ENCODE assay signal across 8 mouse cellular contexts in genomic region chr15:27659592-27660244, GRCm38 (mm10). TPM values are rescaled to one million over a fixed set of nuclear protein-coding genes. Genes with fewer than 3 reads are reported as not detected.
DNase-seq lines count a peak whose midpoint lies in the region; ATAC-seq and TF ChIP-seq lines count a peak whose summit lies in the region.

No protein-coding gene starts in this region.

- H3K27ac ChIP-seq in CH12.LX (ENCODE audit: insufficient read depth, low read depth), result no peak overlapping the region
- H3K27ac ChIP-seq in heart, postnatal 0 days (ENCODE audit: low read depth), result no peak overlapping the region
- no peak overlapping the region for H3K27ac ChIP-seq in liver, embryonic 13.5 days
- no peak overlapping the region for H3K27ac ChIP-seq in neural tube, embryonic 14.5 days (ENCODE audit: low read depth, low read length)
- H3K27ac ChIP-seq in testis, adult 2 months (ENCODE audit: control insufficient read depth, insufficient read depth, low read depth, low read length), result no peak overlapping the region

- peaks cover 0 to 6% of the 10 kb centered on the region in 2 experiments for H3K36me3 ChIP-seq in CH12.LX (replicated peaks in 1 of 2; ENCODE audit: control insufficient read depth in 1 of 2, insufficient read depth in 1 of 2, low read length in 1 of 2)
- no peaks in the 10 kb centered on the region for H3K36me3 ChIP-seq in heart, postnatal 0 days (replicated peaks; ENCODE audit: control insufficient read depth, insufficient read depth, low read length)
- 0 out of 2 replicates have a peak, but pooled peaks cover 8% of the 10 kb centered on the region for H3K36me3 ChIP-seq in liver, embryonic 13.5 days
- H3K36me3 ChIP-seq in neural tube, embryonic 14.5 days (ENCODE audit: control insufficient read depth, insufficient read depth, low read length), result no peaks in the 10 kb centered on the region
- no peaks in the 10 kb centered on the region for H3K36me3 ChIP-seq in testis, adult 2 months (ENCODE audit: control insufficient read depth, insufficient read depth, low read length)

- peak; percentile 87 for DNase-seq in CH12.LX (ENCODE audit: extremely low read depth)
- DNase-seq in brain, embryonic 14.5 days (ENCODE audit: low read depth), result peak; percentile 90
- DNase-seq in heart, postnatal 0 days (ENCODE audit: low spot score), result peak; percentile 78
- DNase-seq in kidney, postnatal 25 days, result peak; percentile 80 to 94
- peak; percentile 43 for DNase-seq in liver, embryonic 13.5 days

- dilution Hi-C loops in CH12.LX (cut with MboI; ENCODE audit: extremely low pct_ligation_motif_present, extremely low pct_unique_long_range_greater_than_20kb, low sequenced_read_pairs), result no loop called here

- no peaks in the 10 kb centered on the region for H3K79me2 ChIP-seq in CH12.LX (replicated peaks; ENCODE audit: control insufficient read depth, extremely low read depth, insufficient read depth, poor library complexity, severe bottlenecking)

- TF ChIP-seq EP300 in CH12.LX (IDR thresholded peaks at IDR 0.05; ENCODE audit: low read length), result no peak
- TF ChIP-seq EP300 in heart, postnatal 0 days (IDR thresholded peaks at IDR 0.05; ENCODE audit: low read depth), result no peak

- in situ Hi-C loops in CH12.LX (cut with MboI; ENCODE audit: low pct_ligation_motif_present, low pct_unique_long_range_greater_than_20kb, low sequenced_read_pairs), result loop anchor here (5.0 kb wide), 1 partner anchor 58 kb away; no protein-coding TSS in a partner anchor

- peak overlapping the region; percentile 48; the same call in 1 of the 2 replicates for H3K4me2 ChIP-seq in CH12.LX (ENCODE audit: insufficient read depth, low read depth, poor library complexity, severe bottlenecking)
- H3K4me2 ChIP-seq in heart, postnatal 0 days (ENCODE audit: low read depth, low read length), result peak overlapping the region; percentile 17; the same call in 1 of the 2 replicates
- H3K4me2 ChIP-seq in liver, embryonic 13.5 days, result no peak overlapping the region
- H3K4me2 ChIP-seq in neural tube, embryonic 14.5 days (ENCODE audit: low read depth, low read length), result no peak overlapping the region

- H3K9me3 ChIP-seq in CH12.LX (replicated peaks; ENCODE audit: low read length), result peaks cover 9% of the 10 kb centered on the region
- H3K9me3 ChIP-seq in heart, postnatal 0 days (replicated peaks; ENCODE audit: control insufficient read depth, low read length), result no peaks in the 10 kb centered on the region; the same call in 1 of the 2 replicates
- H3K9me3 ChIP-seq in liver, embryonic 13.5 days (replicated peaks), result no peaks in the 10 kb centered on the region
- no peaks in the 10 kb centered on the region for H3K9me3 ChIP-seq in neural tube, embryonic 14.5 days (ENCODE audit: control insufficient read depth, low read length)

- WGBS in heart, postnatal 0 days, result 31% methylated on average over 17 of the region's 17 CpGs
- 24% methylated on average over 17 of the region's 17 CpGs for WGBS in liver, embryonic 13.5 days (ENCODE audit: insufficient replicate concordance)
- 48% methylated on average over 17 of the region's 17 CpGs for WGBS in neural tube, embryonic 14.5 days

- no peak overlapping the region for H3K4me3 ChIP-seq in CH12.LX (replicated peaks in 1 of 3; ENCODE audit: low read depth in 2 of 3, low read length in 2 of 3, poor library complexity in 1 of 3)
- no peak overlapping the region for H3K4me3 ChIP-seq in heart, postnatal 0 days (ENCODE audit: low read depth, low read length)
- H3K4me3 ChIP-seq in liver, embryonic 13.5 days (replicated peaks), result no peak overlapping the region
- no peak overlapping the region for H3K4me3 ChIP-seq in neural tube, embryonic 14.5 days (ENCODE audit: low read depth, low read length)
- no peak overlapping the region for H3K4me3 ChIP-seq in testis, adult 2 months (ENCODE audit: control insufficient read depth, low read depth, low read length)

- TF ChIP-seq RAD21 in CH12.LX (IDR thresholded peaks at IDR 0.05; ENCODE audit: low read depth, low read length), result peak; percentile 63

- no peak overlapping the region for H3K9ac ChIP-seq in CH12.LX (ENCODE audit: insufficient read depth, low read depth)
- no peak overlapping the region for H3K9ac ChIP-seq in heart, postnatal 0 days (replicated peaks; ENCODE audit: low read depth, low read length)
- no peak overlapping the region for H3K9ac ChIP-seq in liver, embryonic 13.5 days
- no peak overlapping the region for H3K9ac ChIP-seq in neural tube, embryonic 14.5 days (replicated peaks; ENCODE audit: low read depth, low read length)

- ATAC-seq in erythroid progenitor cell, adult 5-6 weeks (replicated peaks; ENCODE audit: low FRiP score, poor library complexity, severe bottlenecking), result peak; percentile 68
- ATAC-seq in heart, postnatal 0 days (ENCODE audit: insufficient read depth, low read depth), result peak; percentile 39; the same call in 1 of the 2 replicates
- no peak for ATAC-seq in liver, embryonic 13.5 days (ENCODE audit: low read depth)
- peak; percentile 65; the same call in 1 of the 2 replicates for ATAC-seq in neural tube, embryonic 14.5 days (ENCODE audit: low read depth)

- no peak for TF ChIP-seq POLR2A in CH12.LX (IDR thresholded peaks at IDR 0.05; ENCODE audit: low read depth, low read length)
- TF ChIP-seq POLR2A in brain, embryonic 14.5 days (IDR thresholded peaks at IDR 0.05; ENCODE audit: borderline replicate concordance, extremely low read depth, insufficient read depth, insufficient read length, poor library complexity, severe bottlenecking), result no peak
- no peak for TF ChIP-seq POLR2A in testis, adult 2 months (IDR thresholded peaks at IDR 0.05; ENCODE audit: control insufficient read depth, low read depth, low read length)

- peak; percentile 86 to 88 for TF ChIP-seq CTCF in CH12.LX (conservative IDR thresholded peaks at IDR 0.05 in 1 of 2, IDR thresholded peaks at IDR 0.05 in 1 of 2; ENCODE audit: low read depth in 2 of 2, low read length in 2 of 2)
- peak; percentile 98 for TF ChIP-seq CTCF in brain, embryonic 14.5 days (IDR thresholded peaks at IDR 0.05; ENCODE audit: borderline replicate concordance, extremely low read depth, insufficient read depth, insufficient read length)
- peak; percentile 87 for TF ChIP-seq CTCF in heart, postnatal 0 days (IDR thresholded peaks at IDR 0.05; ENCODE audit: low read depth)
- TF ChIP-seq CTCF in testis, adult 2 months (IDR thresholded peaks at IDR 0.05; ENCODE audit: control insufficient read depth, insufficient read depth, insufficient replicate concordance, low read depth, low read length), result peak; percentile 95

- no peaks in the 10 kb centered on the region for H3K27me3 ChIP-seq in CH12.LX (replicated peaks)
- H3K27me3 ChIP-seq in heart, postnatal 0 days (ENCODE audit: control insufficient read depth, insufficient read depth, low read length), result no peaks in the 10 kb centered on the region
- H3K27me3 ChIP-seq in liver, embryonic 13.5 days, result no peaks in the 10 kb centered on the region
- H3K27me3 ChIP-seq in neural tube, embryonic 14.5 days (ENCODE audit: control insufficient read depth, insufficient read depth, low read length), result no peaks in the 10 kb centered on the region
- H3K27me3 ChIP-seq in testis, adult 2 months (ENCODE audit: control insufficient read depth, insufficient read depth, low read length), result no peaks in the 10 kb centered on the region

- peaks cover 3 to 16% of the 10 kb centered on the region in 2 experiments; a peak in 3 of 4 replicates for H3K4me1 ChIP-seq in CH12.LX (ENCODE audit: control insufficient read depth in 1 of 2, insufficient read depth in 2 of 2)
- H3K4me1 ChIP-seq in heart, postnatal 0 days (ENCODE audit: control insufficient read depth, insufficient read depth), result no peaks in the 10 kb centered on the region
- H3K4me1 ChIP-seq in liver, embryonic 13.5 days (replicated peaks), result 0 out of 2 replicates have a peak, but pooled peaks cover 3% of the 10 kb centered on the region
- H3K4me1 ChIP-seq in neural tube, embryonic 14.5 days (ENCODE audit: control insufficient read depth, insufficient read depth, low read length), result no peaks in the 10 kb centered on the region
- no peaks in the 10 kb centered on the region; the same call in 1 of the 2 replicates for H3K4me1 ChIP-seq in testis, adult 2 months (ENCODE audit: control insufficient read depth, insufficient read depth, low read length)

TF ChIP-seq in CH12.LX, 34 proteins besides CTCF, POLR2A, EP300 and RAD21 (continues in another document):
- TF ChIP-seq SMC3 (IDR thresholded peaks at IDR 0.05; ENCODE audit: low read depth, low read length) (peak; percentile 78), ELF1 (IDR thresholded peaks at IDR 0.05; ENCODE audit: low read depth, low read length) (0 out of 2 replicates have a peak, but pooled peaks have one; percentile 20), IRF4 (IDR thresholded peaks at IDR 0.05; ENCODE audit: low read depth, low read length) (peak; percentile 52; the same call in 1 of the 2 replicates), MXI1 (IDR thresholded peaks at IDR 0.05; ENCODE audit: low read depth, low read length) (no peak)

RNA-seq across cellular contexts. Expression of gene Otulinl, which starts 21.7 kb away (rescaled TPM):
- total RNA-seq in CH12.LX (2012; rRNA removed), result 1.3 and 1.7 TPM in 2 replicates
- total RNA-seq in CH12.LX (2014; rRNA removed), result 1.5 and 2.5 TPM in 2 replicates
- 0.84 and 1.3 TPM in 2 replicates for polyA plus RNA-seq in CH12.LX (2012; ENCODE audit: insufficient read length, low read depth)
- 3.6 and 4.9 TPM in 2 replicates for polyA plus RNA-seq in brain, embryonic 14.5 days (2012; rRNA removed)
- total RNA-seq in erythroid progenitor cell, adult 5-6 weeks (2015; ENCODE audit: low replicate concordance), result 9.2 and 36.0 TPM in 2 replicates
- 2.2 and 8.5 TPM in 2 replicates for total RNA-seq in erythroid progenitor cell, adult 5-6 weeks (2017; ENCODE audit: low replicate concordance)
- total RNA-seq in heart, postnatal 0 days (2014; rRNA removed; ENCODE audit: low replicate concordance), result 0.39 and 15.3 TPM in 2 replicates
- polyA plus RNA-seq in heart, postnatal 0 days (2015; fragmentation: Nextera tagmentation; extraction: Ambion mirVana), result 2.3 and 3.2 TPM in 2 replicates
- 8.0 and 9.1 TPM in 2 replicates for polyA plus RNA-seq in liver, embryonic 13.5 days (2015; fragmentation: Nextera tagmentation; extraction: Ambion mirVana)
- polyA plus RNA-seq in neural tube, embryonic 14.5 days (2014; fragmentation: Nextera tagmentation; extraction: Ambion mirVana), result 11.2 and 15.6 TPM in 2 replicates
- polyA plus RNA-seq in testis, adult 2 months (2012; rRNA removed), result 2.1 and 3.1 TPM in 2 replicates

RNA-seq across cellular contexts. Expression of gene Otulin, which starts 29.2 kb away (rescaled TPM):
- total RNA-seq in CH12.LX (2012; rRNA removed) (40.0 and 51.2 TPM in 2 replicates), CH12.LX (2014; rRNA removed) (80.2 and 84.6 TPM in 2 replicates)
- polyA plus RNA-seq in CH12.LX (2012; ENCODE audit: insufficient read length, low read depth), result 84.8 and 91.0 TPM in 2 replicates
- polyA plus RNA-seq in brain, embryonic 14.5 days (2012; rRNA removed), result 23.7 and 24.2 TPM in 2 replicates
- total RNA-seq in erythroid progenitor cell, adult 5-6 weeks (2015; ENCODE audit: low replicate concordance), result 22.0 and 24.7 TPM in 2 replicates
- 15.7 and 21.9 TPM in 2 replicates for total RNA-seq in erythroid progenitor cell, adult 5-6 weeks (2017; ENCODE audit: low replicate concordance)
- 32.3 and 36.1 TPM in 2 replicates for total RNA-seq in heart, postnatal 0 days (2014; rRNA removed; ENCODE audit: low replicate concordance)
- polyA plus RNA-seq in heart, postnatal 0 days (2015; fragmentation: Nextera tagmentation; extraction: Ambion mirVana), result 24.3 and 26.3 TPM in 2 replicates
- 20.7 and 22.0 TPM in 2 replicates for polyA plus RNA-seq in liver, embryonic 13.5 days (2015; fragmentation: Nextera tagmentation; extraction: Ambion mirVana)
- polyA plus RNA-seq in neural tube, embryonic 14.5 days (2014; fragmentation: Nextera tagmentation; extraction: Ambion mirVana), result 29.5 and 32.7 TPM in 2 replicates
- polyA plus RNA-seq in testis, adult 2 months (2012; rRNA removed), result 11.2 and 12.2 TPM in 2 replicates

Comparison
In these comparisons a context has a peak if more than half of its experiments do, and no peak if none do; other contexts are left out.
1. H3K4me2 ChIP-seq: peak in CH12.LX (single experiment) and heart, postnatal 0 days (single experiment); none in liver, embryonic 13.5 days (single experiment) and neural tube, embryonic 14.5 days (single experiment).
2. Peak in every context shown above with its lines, with median percentiles within 50 percentile points of each other: DNase-seq and CTCF ChIP-seq.